Mouse (Mus musculus) myocyte (in vitro differentiated cells): ENCODE results near the gene She. TPM values are rescaled to one million over a fixed set of nuclear protein-coding genes. Genes with fewer than 3 reads are reported as not detected.

ENCODE experiments used
- H3K27me3 ChIP-seq: one replicate; pipeline ENCODE4 v1.6.1; 2011; ENCODE audit not compliant: control insufficient read depth, insufficient read depth, insufficient read length
- H3K36me3 ChIP-seq: one replicate; pipeline ENCODE4 v1.6.1; 2011; ENCODE audit not compliant: control insufficient read depth, insufficient read depth
- H3K4me2 ChIP-seq: one replicate; pipeline ENCODE4 v1.6.1; 2011; ENCODE audit warnings: low read depth, control low read depth
- H3K4me3 ChIP-seq: one replicate; pipeline ENCODE4 v1.5.1; 2011; ENCODE audit warnings: mild to moderate bottlenecking, control low read depth, moderate library complexity
- H3K79me2 ChIP-seq: one replicate; pipeline ENCODE4 v1.6.1; 2011; ENCODE audit not compliant: control insufficient read depth, insufficient read depth
- H3ac ChIP-seq: one replicate; pipeline ENCODE4 v1.6.1; 2011; ENCODE audit not compliant: control insufficient read depth, insufficient read length
- CEBPB ChIP-seq: IDR thresholded peaks from 2 replicates; pipeline ENCODE4 v1.6.1; 2011; ENCODE audit warnings: mild to moderate bottlenecking, moderate library complexity; ENCODE audit not compliant: poor library complexity, insufficient read depth, severe bottlenecking
- E2F4 ChIP-seq: IDR thresholded peaks from one replicate; pipeline ENCODE4 v1.6.1; 2011; ENCODE audit warnings: mild to moderate bottlenecking, control low read depth, moderate library complexity; ENCODE audit not compliant: insufficient read depth
- MAX ChIP-seq: IDR thresholded peaks from one replicate; pipeline ENCODE4 v1.6.1; 2011; ENCODE audit warnings: low read depth, mild to moderate bottlenecking, control low read depth
- MYOD1 ChIP-seq, 3 experiments: IDR thresholded peaks; one replicate each; pipeline ENCODE4 v1.6.1; 2011; ENCODE audit warnings: control low read depth in 2 of 3, low read depth in 2 of 3, mild to moderate bottlenecking in 2 of 3, moderate library complexity in 1 of 3; ENCODE audit not compliant: insufficient read length in 2 of 3, control insufficient read depth in 1 of 3
- MYOG ChIP-seq, 3 experiments: IDR thresholded peaks; one replicate each; pipeline ENCODE4 v1.6.1; 2011; ENCODE audit warnings: control low read depth in 2 of 3, low read depth in 2 of 3, mild to moderate bottlenecking in 2 of 3; ENCODE audit not compliant: insufficient read length in 2 of 3, control insufficient read depth in 1 of 3, insufficient read depth in 1 of 3
- POLR2A ChIP-seq: IDR thresholded peaks from one replicate; pipeline ENCODE4 v1.6.1; 2011; ENCODE audit warnings: low read depth, mild to moderate bottlenecking, control low read depth, moderate library complexity; ENCODE audit not compliant: insufficient read length
- POLR2AphosphoS2 ChIP-seq: IDR thresholded peaks from one replicate; pipeline ENCODE4 v1.6.1; 2011; ENCODE audit warnings: low read depth, control low read depth; ENCODE audit not compliant: insufficient read length
- REST ChIP-seq: IDR thresholded peaks from one replicate; pipeline ENCODE4 v1.6.1; 2011; ENCODE audit warnings: mild to moderate bottlenecking, control low read depth, moderate library complexity; ENCODE audit not compliant: insufficient read depth, insufficient read length
- SRF ChIP-seq: IDR thresholded peaks from one replicate; pipeline ENCODE4 v1.6.1; 2011; ENCODE audit warnings: low read depth; ENCODE audit not compliant: control insufficient read depth, insufficient read length
- TCF12 ChIP-seq: IDR thresholded peaks from one replicate; pipeline ENCODE4 v1.6.1; 2011; ENCODE audit warnings: mild to moderate bottlenecking, control low read depth; ENCODE audit not compliant: poor library complexity, insufficient read depth, severe bottlenecking
- TCF3 ChIP-seq: IDR thresholded peaks from one replicate; pipeline ENCODE4 v1.6.1; 2011; ENCODE audit warnings: low read depth, control low read depth; ENCODE audit not compliant: insufficient read length
- USF1 ChIP-seq: IDR thresholded peaks from one replicate; pipeline ENCODE4 v1.6.1; 2011; ENCODE audit warnings: low read depth, mild to moderate bottlenecking, control low read depth, moderate library complexity
- polyA plus RNA-seq: library from polyadenylated mRNA; unstranded; fragments of >200 nt; fragmentation: generic; extraction: Trizol; gene quantifications from one replicate; pipeline ENCODE4 v1.2.1, GENCODE M21; 2012; ENCODE audit warnings: missing spikeins

Gene She
- polyA plus RNA-seq, 1 experiment: not detected

DNA sequence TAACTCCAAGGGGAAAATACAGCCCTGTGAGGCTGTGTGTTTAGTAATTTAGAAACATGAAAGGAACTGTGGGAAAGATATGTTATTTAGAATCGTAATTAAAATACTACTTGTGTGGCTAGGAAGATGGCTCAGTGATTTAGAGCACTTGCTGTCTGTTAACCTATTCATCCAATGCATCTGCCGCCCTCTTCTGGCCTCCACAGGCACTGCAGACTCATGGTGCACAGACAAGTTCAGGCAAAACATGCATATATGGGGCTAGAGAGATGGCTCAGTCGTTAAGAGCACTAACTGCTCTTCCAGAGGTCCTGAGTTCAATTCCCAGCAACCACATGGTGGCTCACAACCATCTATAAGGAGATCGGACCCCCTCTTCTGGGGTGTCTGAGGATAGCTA is 11.1 kb downstream of the She start:
- peaks cover 17% of the 10 kb centered on the region for H3K27me3 ChIP-seq

DNA sequence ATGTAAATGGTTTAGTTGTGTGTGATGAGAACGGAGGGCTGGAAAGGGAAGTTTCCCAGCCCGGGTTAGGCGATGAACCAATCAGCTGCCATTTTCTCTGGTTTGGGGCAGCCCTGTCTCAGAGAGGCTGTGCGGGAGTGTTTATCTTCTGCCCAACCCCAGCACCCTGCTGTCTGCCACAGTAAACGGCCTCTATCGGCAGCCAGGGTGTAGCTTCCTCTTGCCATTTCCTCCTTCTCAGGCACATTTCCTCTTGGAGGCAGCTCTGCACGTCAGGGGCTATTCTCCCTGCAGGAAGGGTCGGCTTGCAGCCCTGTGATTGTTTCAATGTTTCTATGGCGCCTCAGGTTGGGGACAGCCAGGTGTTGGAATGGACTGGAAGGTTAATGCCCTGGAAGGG is 12.0 kb downstream of the She start:
- no peak for TF ChIP-seq MAX
- TF ChIP-seq MYOG (IDR thresholded peaks at IDR 0.05; ENCODE audit: control insufficient read depth in 1 of 3, insufficient read depth in 1 of 3, insufficient read length in 2 of 3, low read depth in 2 of 3): no peak
- no peak for TF ChIP-seq E2F4
- no peak for TF ChIP-seq TCF3
- no peak for TF ChIP-seq POLR2A
- no peak for TF ChIP-seq POLR2AphosphoS2
- no peak for TF ChIP-seq CEBPB
- TF ChIP-seq SRF: no peak
- TF ChIP-seq USF1: no peak
- no peak for TF ChIP-seq TCF12
- no peak for TF ChIP-seq MYOD1 (IDR thresholded peaks at IDR 0.05; ENCODE audit: control insufficient read depth in 1 of 3, insufficient read length in 2 of 3, low read depth in 2 of 3)
- no peak for TF ChIP-seq REST
- no peak overlapping the region for H3K4me3 ChIP-seq
- no peak overlapping the region for H3K4me2 ChIP-seq
- H3K79me2 ChIP-seq: no peaks in the 10 kb centered on the region
- H3K27me3 ChIP-seq: peaks cover 13% of the 10 kb centered on the region
- H3K36me3 ChIP-seq: no peaks in the 10 kb centered on the region
- H3ac ChIP-seq: no peak overlapping the region

More for the DNA sequence above, 11.1 kb downstream of the She start:
- Histone ChIP-seq H3K4me2 (no peak overlapping the region), H3ac (no peak overlapping the region), H3K4me3 (no peak overlapping the region), H3K36me3 (no peaks in the 10 kb centered on the region), H3K79me2 (no peaks in the 10 kb centered on the region)
- TF ChIP-seq TCF3: no peak
- TF ChIP-seq REST: no peak
- TF ChIP-seq E2F4: no peak
- TF ChIP-seq MAX: no peak
- no peak for TF ChIP-seq TCF12

DNA sequence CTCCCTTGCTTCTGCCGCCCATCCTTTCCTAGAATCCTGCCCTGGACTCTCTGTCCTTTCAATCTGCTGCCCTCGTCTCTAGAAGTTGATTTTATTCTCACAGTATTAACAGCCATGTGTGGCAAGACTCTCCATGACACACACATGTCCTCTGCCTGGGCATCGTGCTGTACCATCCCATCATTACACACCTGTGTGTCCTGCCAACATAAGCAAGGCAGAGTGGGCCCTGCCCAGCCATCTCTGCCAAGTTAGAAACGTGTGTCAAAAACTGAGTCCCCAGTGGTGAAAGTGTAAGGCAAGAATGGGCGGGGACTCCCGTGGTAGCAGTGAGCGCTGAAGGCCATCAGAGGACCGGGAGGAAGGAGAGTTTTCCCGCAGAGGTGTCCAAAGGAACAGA is 14.6 kb downstream of the She start:
- no peak overlapping the region for H3K4me2 ChIP-seq
- H3K27me3 ChIP-seq: peaks cover 3% of the 10 kb centered on the region
- H3K36me3 ChIP-seq: no peaks in the 10 kb centered on the region
- no peak overlapping the region for H3K4me3 ChIP-seq
- no peaks in the 10 kb centered on the region for H3K79me2 ChIP-seq
- no peak overlapping the region for H3ac ChIP-seq
- TF ChIP-seq TCF3: no peak
- TF ChIP-seq POLR2A: no peak
- TF ChIP-seq CEBPB: no peak
- no peak for TF ChIP-seq TCF12
- no peak for TF ChIP-seq REST
- TF ChIP-seq E2F4: no peak
- TF ChIP-seq MYOD1 (IDR thresholded peaks at IDR 0.05; ENCODE audit: control insufficient read depth in 1 of 3, insufficient read length in 2 of 3, low read depth in 2 of 3): no peak
- no peak for TF ChIP-seq SRF
- no peak for TF ChIP-seq POLR2AphosphoS2
- no peak for TF ChIP-seq MAX
- no peak for TF ChIP-seq USF1
- no peak for TF ChIP-seq MYOG (IDR thresholded peaks at IDR 0.05; ENCODE audit: control insufficient read depth in 1 of 3, insufficient read depth in 1 of 3, insufficient read length in 2 of 3, low read depth in 2 of 3)

DNA sequence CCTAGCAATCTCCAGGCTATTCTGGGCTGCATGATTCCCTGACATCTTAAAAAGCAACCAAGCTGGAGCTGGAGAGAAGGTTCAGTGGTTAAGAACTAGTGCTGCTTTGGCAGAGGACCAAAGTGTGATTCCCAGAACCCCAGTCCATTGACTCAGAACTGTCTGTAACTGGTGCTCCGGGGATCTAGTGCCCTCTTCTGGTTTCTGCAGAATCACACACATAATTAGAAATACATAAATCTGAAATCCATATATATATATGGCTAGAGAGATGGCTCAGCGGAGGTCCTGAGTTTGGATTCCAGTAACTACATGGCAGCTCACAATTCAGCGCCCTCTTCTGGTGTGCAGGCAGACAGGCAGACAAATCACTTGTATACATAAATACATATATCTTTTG is 16.0 kb downstream of the She start:
- H3K79me2 ChIP-seq: no peaks in the 10 kb centered on the region
- H3K4me3 ChIP-seq: no peak overlapping the region
- H3K36me3 ChIP-seq: no peaks in the 10 kb centered on the region
- TF ChIP-seq MYOG (IDR thresholded peaks at IDR 0.05; ENCODE audit: control insufficient read depth in 1 of 3, insufficient read depth in 1 of 3, insufficient read length in 2 of 3, low read depth in 2 of 3): no peak
- TF ChIP-seq POLR2AphosphoS2: no peak
- no peak for TF ChIP-seq MAX
- no peak for TF ChIP-seq TCF12
- TF ChIP-seq CEBPB: no peak
- TF ChIP-seq USF1: no peak
- no peak for TF ChIP-seq SRF
- no peak for TF ChIP-seq REST
- no peak overlapping the region for H3K4me2 ChIP-seq
- no peak overlapping the region for H3ac ChIP-seq
- no peaks in the 10 kb centered on the region for H3K27me3 ChIP-seq

DNA sequence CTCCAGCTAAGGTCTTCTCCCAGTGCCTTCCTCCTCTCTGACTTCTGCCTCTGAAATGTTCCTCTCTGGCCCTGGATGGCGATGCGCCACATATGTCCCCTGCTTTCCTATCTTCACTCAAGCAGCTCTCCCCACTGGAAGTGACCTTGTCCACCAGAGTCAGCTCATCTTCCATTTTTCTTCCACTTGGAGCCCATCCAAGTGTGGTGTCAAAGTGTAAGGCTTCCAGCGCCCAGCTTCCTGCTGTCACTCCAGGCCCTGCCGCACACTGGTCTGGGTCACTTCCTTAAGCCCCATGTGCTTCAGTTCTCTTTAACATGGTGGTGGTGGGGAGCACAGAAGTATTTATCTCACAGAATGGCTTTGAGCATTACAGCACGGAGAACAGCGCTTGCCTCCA is 16.4 kb downstream of the She start:
- H3K36me3 ChIP-seq: no peaks in the 10 kb centered on the region
- no peak overlapping the region for H3ac ChIP-seq
- H3K27me3 ChIP-seq: no peaks in the 10 kb centered on the region
- H3K79me2 ChIP-seq: no peaks in the 10 kb centered on the region
- TF ChIP-seq E2F4: no peak
- no peak for TF ChIP-seq POLR2AphosphoS2
- TF ChIP-seq USF1: no peak
- TF ChIP-seq TCF12: no peak
- TF ChIP-seq TCF3: no peak
- no peak for TF ChIP-seq MYOG (IDR thresholded peaks at IDR 0.05; ENCODE audit: control insufficient read depth in 1 of 3, insufficient read depth in 1 of 3, insufficient read length in 2 of 3, low read depth in 2 of 3)
- no peak for TF ChIP-seq POLR2A
- TF ChIP-seq MAX: no peak
- TF ChIP-seq CEBPB: no peak
- no peak for TF ChIP-seq MYOD1 (IDR thresholded peaks at IDR 0.05; ENCODE audit: control insufficient read depth in 1 of 3, insufficient read length in 2 of 3, low read depth in 2 of 3)
- TF ChIP-seq SRF: no peak
- TF ChIP-seq REST: no peak
- no peak overlapping the region for H3K4me2 ChIP-seq
- no peak overlapping the region for H3K4me3 ChIP-seq
